Mouse (Mus musculus): ENCODE measurements at regions not wholly inside any gene's neighbourhood (a gene's known extent, or its start where the extent isn't known, plus 50 kb on each side); places are given as distances from the start of the nearest gene placed in this dataset.

GRCm38 (mm10) chr10:119052441-119053041, 182.5 kb upstream of the Dyrk2 start:
- no peak for DNase-seq

- no peak for DNase-seq
Observed at GRCm38 (mm10) chr10:119051598-119051997, 181.6 kb upstream of the Dyrk2 start.

- no peak for DNase-seq
Observed at GRCm38 (mm10) chr10:119050017-119050685, 180.1 kb upstream of the Dyrk2 start.

GRCm38 (mm10) chr10:119048643-119049420, 178.8 kb upstream of the Dyrk2 start:
- DNase-seq: no peak

GRCm38 (mm10) chr10:119045059-119045458, 175.1 kb upstream of the Dyrk2 start:
- no peak for DNase-seq

- no peak for DNase-seq
Observed at GRCm38 (mm10) chr10:119043069-119043468, 173.1 kb upstream of the Dyrk2 start.

GRCm38 (mm10) chr10:119040205-119040604, 170.2 kb upstream of the Dyrk2 start:
- DNase-seq: no peak

GRCm38 (mm10) chr10:119039732-119040131, 169.7 kb upstream of the Dyrk2 start:
- no peak for DNase-seq

GRCm38 (mm10) chr10:119038991-119039390, 169.0 kb upstream of the Dyrk2 start:
- DNase-seq: no peak

GRCm38 (mm10) chr10:119037781-119038180, 167.8 kb upstream of the Dyrk2 start:
- DNase-seq: no peak

- no peak for DNase-seq
Observed at GRCm38 (mm10) chr10:119035863-119036262, 165.9 kb upstream of the Dyrk2 start.

- no peak for DNase-seq
Observed at GRCm38 (mm10) chr10:119034396-119034795, 164.4 kb upstream of the Dyrk2 start.

GRCm38 (mm10) chr10:119031282-119032275, 161.6 kb upstream of the Dyrk2 start:
- no peak for DNase-seq

- no peak for DNase-seq
Observed at GRCm38 (mm10) chr10:119028480-119029137, 158.6 kb upstream of the Dyrk2 start.

- DNase-seq: no peak
Observed at GRCm38 (mm10) chr10:119027241-119027901, 157.4 kb upstream of the Dyrk2 start.

GRCm38 (mm10) chr10:119026291-119026690, 156.3 kb upstream of the Dyrk2 start:
- no peak for DNase-seq

GRCm38 (mm10) chr10:119024425-119024824, 154.4 kb upstream of the Dyrk2 start:
- DNase-seq: no peak

GRCm38 (mm10) chr10:119019082-119019481, 149.1 kb upstream of the Dyrk2 start:
- no peak for DNase-seq

- no peak for DNase-seq
Observed at GRCm38 (mm10) chr10:119018490-119018889, 148.5 kb upstream of the Dyrk2 start.

- no peak for DNase-seq
Observed at GRCm38 (mm10) chr10:119016104-119016503, 146.1 kb upstream of the Dyrk2 start.

GRCm38 (mm10) chr10:119015311-119016055, 145.5 kb upstream of the Dyrk2 start:
- no peak for DNase-seq

All from right cerebral cortex, postnatal 14 days (tissue).